Mouse (Mus musculus) kidney, postnatal 0 days (tissue): ENCODE data around the gene Efcab14. TPM values are rescaled to one million over a fixed set of nuclear protein-coding genes. Genes with fewer than 3 reads are reported as not detected.

Experiments used
- ATAC-seq: fragments of 200-750 bp; cut with Nextera tagmentation; replicated peaks from 2 replicates; pipeline ENCODE4 v1.8.0; 2017; ENCODE audit warnings: low read depth, moderate number of reproducible peaks, moderate TSS enrichment, moderate library complexity; ENCODE audit not compliant: low FRiP score
- DNase-seq: peaks from one replicate; pipeline ENCODE4 v3.0.0-alpha.2; 2016; ENCODE audit warnings: low spot score
- H3K27ac ChIP-seq: fragments of 300-500 bp; sonication (generic); 2 replicates; pipeline ENCODE4 v1.5.1; 2014; ENCODE audit warnings: mild to moderate bottlenecking
- H3K27me3 ChIP-seq: fragments of 300-500 bp; sonication (generic); 2 replicates; pipeline ENCODE4 v1.6.1; 2014; ENCODE audit warnings: low read length, mixed read lengths; ENCODE audit not compliant: insufficient read depth
- H3K36me3 ChIP-seq: fragments of 300-500 bp; sonication (generic); 2 replicates; pipeline ENCODE4 v1.6.1; 2014; ENCODE audit warnings: low read length, mixed read lengths; ENCODE audit not compliant: insufficient read depth
- H3K4me1 ChIP-seq: fragments of 300-500 bp; sonication (generic); replicated peaks from 2 replicates; pipeline ENCODE4 v1.6.1; 2014; ENCODE audit warnings: antibody characterized with exemption, low read length, mixed read lengths; ENCODE audit not compliant: insufficient read depth
- H3K4me2 ChIP-seq: fragments of 300-500 bp; sonication (generic); 2 replicates; pipeline ENCODE4 v1.6.1; 2014; ENCODE audit warnings: mild to moderate bottlenecking, low read length, moderate library complexity, mixed read lengths
- H3K4me3 ChIP-seq: fragments of 300-500 bp; sonication (generic); replicated peaks from 2 replicates; pipeline ENCODE4 v1.5.1; 2014; ENCODE audit warnings: low read depth, low read length
- H3K9ac ChIP-seq: fragments of 300-500 bp; sonication (generic); 2 replicates; pipeline ENCODE4 v1.6.1; 2014; ENCODE audit warnings: low read depth, low read length
- H3K9me3 ChIP-seq: fragments of 300-500 bp; sonication (generic); replicated peaks from 2 replicates; pipeline ENCODE4 v1.6.1; 2016; ENCODE audit warnings: low read length, inconsistent platforms, mixed read lengths
- CTCF ChIP-seq: IDR thresholded peaks from 2 replicates; pipeline ENCODE4 v1.5.1; 2016; ENCODE audit warnings: antibody characterized with exemption, low read depth, mild to moderate bottlenecking, moderate library complexity
- WGBS: fragments of 180-500 bp; shearing (Covaris S2); extraction: QIAGEN DNeasy Blood & Tissue Kit; methylation state at CpG from one replicate; pipeline ENCODE4 v1.1.7; 2014; 5-methylcytosine and 5-hydroxymethylcytosine counted together
- polyA plus RNA-seq: library from polyadenylated mRNA; unstranded; fragments of >200 nt; fragmentation: Nextera tagmentation; extraction: Ambion mirVana; gene quantifications from 2 replicates; pipeline ENCODE4 v1.2.1, GENCODE M21; 2015

Gene Efcab14
- polyA plus RNA-seq, 1 experiment from 2014 or later = 28.9 TPM

GRCm38 (mm10) chr4:115731588-115732222 lies 5.8 kb upstream of the Efcab14 start:
- TF ChIP-seq CTCF = peak; percentile 88
- Histone ChIP-seq H3K36me3 (no peaks in the 10 kb centered on the region), H3K27me3 (no peaks in the 10 kb centered on the region), H3K4me3 (no peak overlapping the region), H3K9ac (no peak overlapping the region), H3K4me2 (no peak overlapping the region), H3K27ac (no peak overlapping the region), H3K4me1 (no peaks in the 10 kb centered on the region), H3K9me3 (no peaks in the 10 kb centered on the region)
- peak; percentile 59 for ATAC-seq
- WGBS = 22% methylated on average over 7 of the region's 7 CpGs
- DNase-seq = peak; percentile 79

GRCm38 (mm10) chr4:115732223-115732818 lies 5.2 kb upstream of the Efcab14 start:
- Histone ChIP-seq H3K9me3 (no peaks in the 10 kb centered on the region), H3K9ac (no peak overlapping the region), H3K4me2 (no peak overlapping the region), H3K4me3 (no peak overlapping the region), H3K4me1 (no peaks in the 10 kb centered on the region), H3K27me3 (no peaks in the 10 kb centered on the region), H3K27ac (no peak overlapping the region), H3K36me3 (no peaks in the 10 kb centered on the region)
- peak; percentile 15 for DNase-seq
- ATAC-seq = no peak
- 48% methylated on average over 3 of the region's 3 CpGs for WGBS
- no peak for TF ChIP-seq CTCF

- Histone ChIP-seq H3K4me1 (peaks cover 6% of the 10 kb centered on the region; the same call in 1 of the 2 replicates), H3K4me2 (no peak overlapping the region), H3K36me3 (no peaks in the 10 kb centered on the region), H3K27ac (no peak overlapping the region), H3K9ac (no peak overlapping the region), H3K9me3 (no peaks in the 10 kb centered on the region), H3K27me3 (no peaks in the 10 kb centered on the region), H3K4me3 (no peak overlapping the region)
- ATAC-seq = no peak
- no peak for TF ChIP-seq CTCF
- 73% methylated on average over 5 of the region's 5 CpGs for WGBS
- no peak for DNase-seq
These were observed 3.8 kb upstream of the Efcab14 start for GRCm38 (mm10) chr4:115733746-115734145.

- WGBS = 64% methylated on average over 4 of the region's 4 CpGs
- Histone ChIP-seq H3K4me2 (no peak overlapping the region), H3K36me3 (no peaks in the 10 kb centered on the region), H3K9me3 (no peaks in the 10 kb centered on the region), H3K4me1 (peaks cover 15% of the 10 kb centered on the region; the same call in 1 of the 2 replicates), H3K27ac (no peak overlapping the region), H3K27me3 (no peaks in the 10 kb centered on the region), H3K4me3 (no peak overlapping the region), H3K9ac (no peak overlapping the region)
- DNase-seq = no peak
- TF ChIP-seq CTCF = no peak
- ATAC-seq = no peak
These were observed 2.7 kb upstream of the Efcab14 start for GRCm38 (mm10) chr4:115734867-115735266.

- Histone ChIP-seq H3K4me1 (peaks cover 15% of the 10 kb centered on the region; the same call in 1 of the 2 replicates), H3K27ac (peak overlapping the region; percentile 84; the same call in 1 of the 2 replicates), H3K4me3 (peak overlapping the region; percentile 76), H3K4me2 (peak overlapping the region; percentile 76), H3K9ac (peak overlapping the region; percentile 78), H3K9me3 (no peaks in the 10 kb centered on the region), H3K36me3 (peaks cover 16% of the 10 kb centered on the region), H3K27me3 (no peaks in the 10 kb centered on the region)
- WGBS = 35% methylated on average over 13 of the region's 13 CpGs
- ATAC-seq = no peak
- TF ChIP-seq CTCF = no peak
- no peak for DNase-seq
These were observed 989 bp downstream of the Efcab14 start for GRCm38 (mm10) chr4:115738481-115738985.

- peak; percentile 34; the same call in 1 of the 2 replicates for TF ChIP-seq CTCF
- Histone ChIP-seq H3K9ac (no peak overlapping the region), H3K4me2 (no peak overlapping the region), H3K36me3 (peaks cover 21% of the 10 kb centered on the region), H3K4me3 (no peak overlapping the region), H3K27me3 (no peaks in the 10 kb centered on the region), H3K27ac (no peak overlapping the region), H3K9me3 (no peaks in the 10 kb centered on the region), H3K4me1 (peaks cover 15% of the 10 kb centered on the region; the same call in 1 of the 2 replicates)
- no peak for DNase-seq
- no peak for ATAC-seq
These were observed 5.1 kb downstream of the Efcab14 start for GRCm38 (mm10) chr4:115742658-115743057.
